Mouse (Mus musculus) spleen, embryonic (tissue): Measurements from ENCODE around the gene Olfr1367.

Source experiments
- CTCF ChIA-PET: fragments of 350-600 bp; sonication (Branson Sonifier 250); formaldehyde crosslinking; loops from one replicate; lab custom pipeline; 2022; lab: Charles Lee

Olfr1367 gene

GRCm38 (mm10) chr13:21346610-21347009, at the start of gene Olfr1367:
Gene Olfr1367 (plus strand): TSS chr13:21346910.
- CTCF ChIA-PET = no interaction called here

- CTCF ChIA-PET = no interaction called here
Observed at GRCm38 (mm10) chr13:21298557-21298956, 48.2 kb upstream of the Olfr1367 start.

- CTCF ChIA-PET = no interaction called here
Observed at GRCm38 (mm10) chr13:21304483-21305066, 42.1 kb upstream of the Olfr1367 start.

- CTCF ChIA-PET = no interaction called here
Observed at GRCm38 (mm10) chr13:21309788-21310187, 36.9 kb upstream of the Olfr1367 start.

GRCm38 (mm10) chr13:21311926-21312325, 34.8 kb upstream of the Olfr1367 start, which contains the start of gene Gpx6:
Gene Gpx6 (plus strand): TSS chr13:21312125.
- CTCF ChIA-PET = no interaction called here

GRCm38 (mm10) chr13:21312854-21313253, 33.9 kb upstream of the Olfr1367 start:
- CTCF ChIA-PET = no interaction called here

- CTCF ChIA-PET = no interaction called here
Observed at GRCm38 (mm10) chr13:21313903-21314302, 32.8 kb upstream of the Olfr1367 start.

- CTCF ChIA-PET = no interaction called here
Observed at GRCm38 (mm10) chr13:21320262-21320661, 26.4 kb upstream of the Olfr1367 start.

GRCm38 (mm10) chr13:21321890-21322494, 24.7 kb upstream of the Olfr1367 start:
- CTCF ChIA-PET = no interaction called here

GRCm38 (mm10) chr13:21322509-21323375, 24.0 kb upstream of the Olfr1367 start:
- CTCF ChIA-PET = no interaction called here

- CTCF ChIA-PET = interaction anchor here (0.7 kb wide), 1 partner anchor 186 kb away, joined by 7 read pairs; no protein-coding TSS in a partner anchor
Observed at GRCm38 (mm10) chr13:21323405-21323804, 23.3 kb upstream of the Olfr1367 start.

- CTCF ChIA-PET = no interaction called here
Observed at GRCm38 (mm10) chr13:21326191-21326590, 20.5 kb upstream of the Olfr1367 start.

GRCm38 (mm10) chr13:21326657-21327211, 20.0 kb upstream of the Olfr1367 start:
- CTCF ChIA-PET = interaction anchor here (0.5 to 0.6 kb wide), 2 partner anchors 140 to 996 kb away, joined by 4 to 14 read pairs; no protein-coding TSS in a partner anchor

GRCm38 (mm10) chr13:21327424-21327823, 19.3 kb upstream of the Olfr1367 start:
- CTCF ChIA-PET = interaction anchor here (0.5 to 0.6 kb wide), 2 partner anchors 140 to 997 kb away, joined by 4 to 14 read pairs; no protein-coding TSS in a partner anchor

GRCm38 (mm10) chr13:21350593-21350992, 3.9 kb downstream of the Olfr1367 start:
- CTCF ChIA-PET = no interaction called here

GRCm38 (mm10) chr13:21362621-21363248, 16.0 kb downstream of the Olfr1367 start, which contains the start of gene Zscan12:
Gene Zscan12 (plus strand): TSS chr13:21362820.
- CTCF ChIA-PET = no interaction called here

GRCm38 (mm10) chr13:21363719-21364118, 17.0 kb downstream of the Olfr1367 start:
- CTCF ChIA-PET = no interaction called here

- CTCF ChIA-PET = no interaction called here
Observed at GRCm38 (mm10) chr13:21366635-21367034, 19.9 kb downstream of the Olfr1367 start.

- CTCF ChIA-PET = no interaction called here
Observed at GRCm38 (mm10) chr13:21372700-21373099, 26.0 kb downstream of the Olfr1367 start.

GRCm38 (mm10) chr13:21377773-21378172, 31.1 kb downstream of the Olfr1367 start:
- CTCF ChIA-PET = no interaction called here

- CTCF ChIA-PET = no interaction called here
Observed at GRCm38 (mm10) chr13:21395211-21395610, 48.5 kb downstream of the Olfr1367 start.
